Mouse (Mus musculus) small intestine, adult 2 months (tissue): ENCODE results near the gene Slc2a1.

ENCODE experiments used
- CTCF ChIP-seq: fragments of 200-500 bp; IDR thresholded peaks from 2 replicates; pipeline ENCODE4 v1.5.1; 2012; ENCODE audit warnings: low read depth, mild to moderate bottlenecking, control low read depth, inconsistent platforms, low read length, moderate library complexity, mixed read lengths; ENCODE audit not compliant: insufficient replicate concordance, insufficient read length; ENCODE audit errors: extremely low read depth
- POLR2A ChIP-seq: fragments of 200-500 bp; IDR thresholded peaks from 2 replicates; pipeline ENCODE4 v1.6.1; 2012; ENCODE audit warnings: low read depth, mild to moderate bottlenecking, control low read depth, inconsistent platforms, low read length, moderate library complexity

DNA sequence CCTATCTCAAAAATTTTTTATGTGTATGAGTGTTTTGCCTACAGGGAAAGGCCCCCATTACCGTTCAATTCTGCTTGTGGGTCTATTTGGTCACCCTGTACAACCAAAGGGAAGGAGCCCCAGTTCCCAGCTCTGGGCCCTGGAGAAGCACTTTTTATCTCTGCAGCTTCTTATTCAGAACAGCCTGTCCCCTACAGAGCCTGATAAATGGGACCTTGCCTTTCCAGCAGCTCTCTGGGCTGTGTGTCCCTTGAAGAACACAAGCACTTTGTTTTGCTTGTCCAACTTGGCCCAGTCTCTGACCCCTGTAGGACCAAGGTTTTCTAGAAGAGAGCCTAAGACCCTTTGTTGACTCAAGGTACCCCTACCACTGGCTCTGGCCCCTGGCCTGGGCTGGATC is 20.6 kb downstream of the Slc2a1 start:
- TF ChIP-seq CTCF = no peak
- TF ChIP-seq POLR2A = no peak
